Mouse (Mus musculus) brown adipose tissue, adult 24 weeks (tissue): ENCODE results near the gene Zfp804a. TPM values are rescaled to one million over a fixed set of nuclear protein-coding genes. Genes with fewer than 3 reads are reported as not detected.

Source experiments
- H3K27ac ChIP-seq: fragments of 200-500 bp; replicated peaks from 2 replicates; pipeline ENCODE4 v1.5.1; 2012; ENCODE audit warnings: low read depth, mild to moderate bottlenecking, low read length
- H3K4me1 ChIP-seq: fragments of 200-500 bp; 2 replicates; pipeline ENCODE4 v1.6.1; 2012; ENCODE audit warnings: low read length, mixed read lengths; ENCODE audit not compliant: control insufficient read depth, insufficient read depth, insufficient read length
- H3K4me3 ChIP-seq: fragments of 200-500 bp; 2 replicates; pipeline ENCODE4 v1.5.1; 2012; ENCODE audit warnings: low read depth, mild to moderate bottlenecking, low read length, moderate library complexity; ENCODE audit not compliant: insufficient read depth
- polyA plus RNA-seq: library from polyadenylated mRNA; stranded (reverse); fragments of >200 nt; gene quantifications from 2 replicates; pipeline ENCODE4 v1.2.4, GENCODE M21; 2012; ENCODE audit not compliant: missing spikeins, insufficient read depth, insufficient read length

Zfp804a gene
- polyA plus RNA-seq, 1 experiment: not detected

DNA sequence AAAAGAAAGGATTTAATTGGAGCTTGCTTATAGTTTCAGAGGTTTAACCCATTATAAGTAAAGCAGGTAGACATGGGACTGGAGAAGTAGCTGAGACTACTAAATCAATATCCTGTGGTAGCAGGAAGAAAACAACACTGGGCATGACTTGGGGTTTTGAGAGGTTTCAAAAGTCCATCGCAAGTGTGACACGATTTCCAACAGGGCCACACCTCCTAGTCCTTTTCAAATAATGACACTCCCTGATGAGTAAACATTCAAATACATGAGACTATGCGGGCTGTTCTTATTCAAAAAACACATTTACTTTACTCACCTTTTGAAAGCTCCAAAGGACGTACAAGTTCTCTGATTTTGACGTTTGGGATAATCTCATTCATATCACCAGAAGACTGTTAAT lies 146.9 kb downstream of the Zfp804a start:
- Histone ChIP-seq H3K4me1 (no peaks in the 10 kb centered on the region), H3K27ac (no peak overlapping the region), H3K4me3 (no peak overlapping the region)

DNA sequence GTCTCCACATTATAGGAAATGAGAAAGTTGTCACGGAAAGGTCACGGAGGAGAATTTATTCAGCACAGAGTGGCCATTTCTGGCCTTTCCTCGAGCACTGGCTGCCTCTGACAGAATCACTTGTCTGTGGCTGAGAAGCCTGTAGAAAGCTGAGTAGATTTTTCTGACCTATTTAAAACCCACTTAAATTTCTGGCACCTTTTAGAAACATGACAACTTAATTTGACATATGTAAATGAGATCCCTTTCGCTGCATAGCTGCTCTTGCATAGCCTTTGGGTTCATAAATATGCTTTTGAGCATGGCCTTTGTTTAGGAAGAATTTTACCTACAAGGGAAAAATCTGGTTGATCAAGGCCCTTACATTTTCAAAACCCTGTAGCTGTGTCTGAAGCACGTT lies 147.6 kb downstream of the Zfp804a start:
- no peaks in the 10 kb centered on the region for H3K4me1 ChIP-seq
- H3K27ac ChIP-seq: no peak overlapping the region
- H3K4me3 ChIP-seq: no peak overlapping the region

DNA sequence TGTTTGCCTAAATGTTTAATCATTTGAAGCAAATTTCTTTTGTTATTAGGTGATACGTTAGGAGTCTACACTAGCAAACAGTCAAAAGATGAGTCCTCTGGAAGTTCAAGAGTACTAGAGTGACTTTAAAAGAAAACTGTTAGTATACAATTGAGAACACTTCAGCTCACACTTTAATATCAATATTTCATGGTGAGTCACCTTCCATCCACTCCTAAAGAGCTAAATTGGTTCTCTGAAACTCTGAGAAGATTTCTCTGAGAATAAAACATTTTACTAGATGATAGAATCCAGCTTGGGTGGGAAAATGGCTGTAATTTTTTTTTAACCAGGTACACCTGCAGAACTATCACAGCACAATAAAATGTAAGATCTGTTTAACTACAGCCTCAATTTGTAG lies 157.6 kb downstream of the Zfp804a start:
- Histone ChIP-seq H3K27ac (no peak overlapping the region), H3K4me3 (no peak overlapping the region), H3K4me1 (no peaks in the 10 kb centered on the region)

DNA sequence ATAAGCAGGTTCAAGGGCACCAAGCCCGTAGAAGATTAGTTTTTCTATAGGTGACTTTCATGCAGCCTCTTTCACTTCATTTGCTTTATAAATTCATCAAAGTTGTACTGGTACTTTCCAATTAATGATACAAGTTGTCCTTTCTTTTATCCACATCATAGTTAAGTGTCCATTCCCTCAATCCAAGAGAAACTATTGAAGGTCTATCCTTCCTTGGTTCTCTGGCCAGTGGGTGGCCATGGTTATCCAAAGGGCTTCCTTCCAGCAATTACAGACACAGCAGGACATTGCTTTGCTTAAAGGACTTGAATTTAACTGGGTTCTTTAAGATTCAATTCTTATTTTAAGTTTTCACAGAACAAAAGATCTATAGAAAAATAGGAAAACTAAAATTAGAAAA lies 158.9 kb downstream of the Zfp804a start:
- H3K4me1 ChIP-seq: no peaks in the 10 kb centered on the region
- H3K4me3 ChIP-seq: no peak overlapping the region

DNA sequence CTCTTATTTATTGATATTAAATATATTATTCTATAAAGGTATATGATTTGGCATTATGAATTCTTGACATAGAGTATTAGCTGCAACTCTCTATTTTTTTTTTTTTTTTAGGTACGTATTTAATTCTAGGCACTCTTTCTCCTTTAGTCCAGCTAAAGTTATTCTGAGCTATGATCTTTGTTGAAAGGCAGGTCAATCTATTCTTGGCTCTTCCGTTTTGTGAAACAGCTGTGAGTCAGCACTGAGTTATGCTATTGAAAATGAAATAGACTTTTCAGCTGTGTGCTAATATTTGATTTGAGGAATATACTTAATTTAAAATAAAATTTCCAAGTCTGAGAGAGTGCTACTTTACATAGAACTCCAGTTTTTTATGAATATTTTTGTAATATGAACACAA lies 164.9 kb downstream of the Zfp804a start:
- Histone ChIP-seq H3K4me3 (no peak overlapping the region), H3K4me1 (no peaks in the 10 kb centered on the region), H3K27ac (no peak overlapping the region)

More for the DNA sequence above, 158.9 kb downstream of the Zfp804a start:
- H3K27ac ChIP-seq: no peak overlapping the region

DNA sequence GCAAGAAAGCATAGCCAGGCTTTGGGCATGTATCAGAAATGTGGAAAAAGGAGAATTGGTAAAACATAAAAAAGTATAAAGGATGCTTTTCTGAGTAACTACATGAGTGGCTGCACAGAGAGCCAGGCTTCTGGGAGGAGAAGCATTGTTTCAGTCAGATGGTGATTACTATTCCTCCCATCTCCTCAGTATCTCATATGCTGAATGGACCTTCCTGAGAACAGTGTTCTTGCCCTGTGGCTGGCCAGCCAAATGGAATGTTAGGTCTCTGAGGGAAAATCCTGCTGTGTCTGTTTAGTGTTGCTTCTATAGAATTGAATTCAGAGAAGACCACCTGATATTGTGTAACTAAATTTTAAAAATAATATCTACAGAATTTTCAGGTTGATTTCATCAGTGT lies 193.0 kb downstream of the Zfp804a start:
- Histone ChIP-seq H3K27ac (no peak overlapping the region), H3K4me1 (no peaks in the 10 kb centered on the region), H3K4me3 (no peak overlapping the region)

DNA sequence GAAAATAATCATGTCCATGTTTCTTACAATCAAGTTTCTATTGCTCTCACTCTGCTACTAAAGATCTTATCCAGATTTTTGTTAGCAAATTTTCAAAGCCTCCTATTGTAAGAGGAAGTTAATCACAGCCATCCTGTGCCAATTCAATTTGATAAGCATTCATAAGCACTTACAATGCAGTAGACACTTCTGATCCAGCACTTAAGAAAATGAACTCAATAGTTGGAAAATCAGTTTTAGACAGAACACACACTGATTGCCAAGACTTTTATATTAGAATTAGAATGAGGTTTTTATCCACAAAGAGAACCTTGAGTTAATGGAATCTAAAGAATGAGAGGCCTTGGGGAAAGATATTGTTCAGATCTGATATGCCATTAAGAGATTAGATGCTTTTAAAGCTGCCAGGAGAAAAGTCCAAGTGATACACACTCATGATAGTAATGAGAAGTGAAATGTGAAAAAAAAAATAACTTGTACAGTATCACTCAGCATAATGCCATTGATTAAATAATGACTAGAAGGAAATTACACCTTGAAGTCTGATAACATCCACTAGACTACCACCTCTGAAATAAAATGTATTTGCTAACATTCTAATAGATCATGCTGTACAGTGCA lies 194.0 kb downstream of the Zfp804a start:
- Histone ChIP-seq H3K4me1 (no peaks in the 10 kb centered on the region), H3K4me3 (no peak overlapping the region), H3K27ac (no peak overlapping the region)

DNA sequence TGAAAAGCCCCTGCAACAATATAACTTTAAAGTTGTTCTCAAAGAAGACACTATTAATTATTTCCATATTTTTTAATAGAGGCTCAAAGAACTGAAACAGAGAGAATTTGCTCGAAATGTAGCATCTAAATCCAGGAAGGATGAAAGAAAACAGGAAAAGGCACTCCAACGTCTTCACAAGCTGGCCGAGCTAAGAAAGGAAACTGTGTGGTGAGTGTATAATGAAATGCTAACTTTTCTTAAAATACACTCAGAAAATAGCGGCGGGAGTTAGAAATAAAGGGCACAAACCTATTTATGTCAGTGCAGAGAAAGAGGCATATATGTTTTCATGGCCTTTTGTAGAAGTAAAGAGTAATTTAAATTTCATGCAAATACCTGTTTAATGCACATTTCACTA lies 200.4 kb downstream of the Zfp804a start:
- Histone ChIP-seq H3K4me1 (no peaks in the 10 kb centered on the region), H3K27ac (no peak overlapping the region), H3K4me3 (no peak overlapping the region)

DNA sequence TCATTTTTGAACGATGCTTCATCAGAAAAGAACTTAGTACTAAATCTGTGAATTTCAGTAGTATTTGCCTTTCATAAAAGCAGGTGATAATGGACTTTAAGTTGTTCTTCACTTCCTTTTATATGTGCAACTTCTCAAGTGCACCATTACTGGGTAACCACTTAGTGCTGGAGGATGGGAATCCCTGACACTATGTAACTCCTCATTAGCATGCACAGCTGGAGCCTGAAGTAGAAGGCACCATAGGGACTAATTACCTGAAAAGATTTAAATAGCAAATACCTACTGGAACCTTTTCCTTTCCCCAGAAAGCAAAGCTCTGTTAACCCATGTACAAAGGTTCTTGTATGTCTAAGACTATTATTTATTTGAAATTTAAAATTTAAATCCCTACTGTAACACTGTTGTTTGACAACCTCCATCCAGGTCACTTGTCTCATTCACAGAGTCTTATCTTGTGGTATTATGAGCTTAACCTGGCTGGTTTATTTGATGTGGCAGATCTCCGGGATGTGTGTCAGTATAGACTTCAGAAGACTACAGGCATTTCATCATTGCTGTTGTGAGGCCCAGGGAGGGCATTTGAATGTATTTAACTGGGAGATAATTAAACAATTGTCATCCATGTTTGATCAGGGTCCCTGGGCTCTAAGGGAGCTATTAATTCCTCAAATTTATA lies 229.7 kb downstream of the Zfp804a start:
- no peak overlapping the region for H3K27ac ChIP-seq
- no peaks in the 10 kb centered on the region for H3K4me1 ChIP-seq

DNA sequence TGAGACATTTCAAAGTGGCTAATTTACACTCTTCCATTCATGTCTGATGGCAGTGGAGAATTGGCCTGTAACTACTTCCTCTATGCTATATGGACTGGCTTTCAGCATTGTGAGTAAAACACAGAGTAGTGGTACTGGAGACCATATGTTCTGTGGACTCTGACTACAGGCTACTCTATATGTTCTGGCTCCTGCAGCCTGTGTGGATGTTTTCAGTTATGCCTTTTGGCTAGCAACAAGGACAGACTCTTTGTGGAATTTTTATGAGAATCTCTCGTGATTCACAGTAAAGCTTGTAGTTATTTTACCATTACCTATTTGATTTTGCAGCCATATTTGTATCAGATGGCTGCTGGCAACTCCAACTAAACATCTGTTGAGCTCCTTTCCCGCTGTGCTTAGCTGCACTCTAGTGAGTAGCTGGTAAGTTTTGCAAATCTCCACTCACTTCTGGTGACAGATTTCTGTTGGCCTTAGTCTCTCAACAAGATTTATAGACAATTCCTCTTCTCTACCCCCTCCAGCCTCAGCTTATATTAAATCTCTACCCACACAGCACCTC lies 242.0 kb downstream of the Zfp804a start:
- no peak overlapping the region for H3K27ac ChIP-seq
- H3K4me3 ChIP-seq: no peak overlapping the region
- no peaks in the 10 kb centered on the region for H3K4me1 ChIP-seq

More for the DNA sequence above, 229.7 kb downstream of the Zfp804a start:
- H3K4me3 ChIP-seq: no peak overlapping the region
